Mouse (Mus musculus): ENCODE results near the gene Bnc2.

The Bnc2 gene

DNA sequence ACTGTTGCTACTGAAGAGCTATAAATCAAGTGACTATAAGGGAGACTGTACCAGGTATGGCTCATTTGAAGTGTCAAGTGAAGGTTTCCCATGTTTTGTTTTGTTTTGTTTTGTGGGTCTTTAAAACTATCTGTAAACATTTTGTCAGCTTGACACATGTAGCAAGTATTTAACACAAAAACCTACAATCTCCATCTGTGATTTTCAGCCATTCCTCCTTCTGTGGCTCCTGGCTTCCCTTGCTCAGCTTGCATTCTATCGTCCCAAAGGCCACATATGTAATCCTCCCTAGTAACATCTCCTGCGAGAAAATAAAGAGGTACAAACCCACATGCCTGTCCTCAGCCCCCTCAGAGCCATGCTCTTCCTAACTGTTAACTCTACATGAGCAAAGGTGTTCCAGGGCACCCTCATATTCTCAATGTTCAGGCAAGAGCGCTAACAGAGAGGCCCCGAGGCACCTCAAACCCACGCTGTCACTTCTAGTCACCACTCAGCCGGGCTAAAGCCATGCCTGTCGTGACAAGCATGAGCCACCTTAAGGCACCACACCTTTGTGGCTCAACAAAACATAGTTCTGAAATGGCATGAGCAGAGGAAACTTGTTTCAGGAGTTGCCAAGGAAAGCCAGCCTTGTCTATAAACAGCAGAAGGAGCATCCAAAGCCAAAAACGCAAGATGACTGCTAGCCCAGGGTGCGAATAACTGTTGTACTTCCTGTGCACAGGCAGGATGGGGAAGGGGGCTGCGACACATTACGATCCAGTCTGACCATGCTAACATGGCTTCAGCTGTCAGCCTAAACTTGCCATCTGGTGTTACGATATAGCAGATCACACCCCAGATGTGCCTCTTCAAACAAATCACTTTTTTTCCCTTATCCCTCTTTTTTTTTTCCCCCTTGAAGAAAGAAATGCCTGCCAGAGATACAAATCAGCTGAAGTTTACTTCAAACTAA is 42.0 kb downstream of the Bnc2 start:
- DNase-seq, result peak; percentile 27

DNA sequence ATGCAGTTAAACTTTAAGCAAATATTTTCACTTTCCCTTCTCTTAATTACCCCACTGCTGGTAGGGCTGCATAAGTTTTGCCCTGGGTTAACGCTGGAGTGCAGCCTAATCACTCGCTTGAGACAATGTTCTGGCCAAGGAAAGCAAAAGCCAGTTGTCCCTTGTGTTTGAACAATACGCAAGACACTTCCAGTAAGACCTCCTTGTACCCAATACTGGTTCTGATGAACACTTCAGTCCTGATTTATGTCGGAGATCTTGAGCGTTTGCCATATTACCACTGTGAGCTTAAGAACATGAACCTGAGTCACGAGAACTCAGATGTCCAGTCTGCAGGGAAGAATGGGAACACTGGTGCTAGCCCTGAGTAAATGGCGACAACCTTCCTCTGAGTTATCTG is 47.5 kb downstream of the Bnc2 start:
- DNase-seq, result no peak

DNA sequence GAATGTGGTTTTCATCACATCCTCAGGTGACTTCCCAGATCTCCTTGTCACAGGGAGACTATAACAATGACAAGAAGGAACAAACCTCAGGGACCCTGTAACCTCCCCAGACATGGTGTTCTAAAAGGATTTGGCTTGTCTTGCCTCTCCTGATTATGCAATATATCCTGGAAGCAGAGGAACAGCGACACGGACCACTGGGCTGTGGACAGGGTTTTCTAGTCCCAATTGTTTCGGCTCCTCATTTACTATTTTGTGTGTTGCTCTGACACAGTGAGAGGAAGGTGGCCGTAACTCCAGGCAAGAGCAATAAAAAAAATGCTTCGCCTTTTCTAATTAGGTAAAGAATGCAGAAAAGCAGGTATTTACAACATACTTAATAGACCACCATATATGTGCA is 51.8 kb downstream of the Bnc2 start:
- peak; percentile 13 for DNase-seq

DNA sequence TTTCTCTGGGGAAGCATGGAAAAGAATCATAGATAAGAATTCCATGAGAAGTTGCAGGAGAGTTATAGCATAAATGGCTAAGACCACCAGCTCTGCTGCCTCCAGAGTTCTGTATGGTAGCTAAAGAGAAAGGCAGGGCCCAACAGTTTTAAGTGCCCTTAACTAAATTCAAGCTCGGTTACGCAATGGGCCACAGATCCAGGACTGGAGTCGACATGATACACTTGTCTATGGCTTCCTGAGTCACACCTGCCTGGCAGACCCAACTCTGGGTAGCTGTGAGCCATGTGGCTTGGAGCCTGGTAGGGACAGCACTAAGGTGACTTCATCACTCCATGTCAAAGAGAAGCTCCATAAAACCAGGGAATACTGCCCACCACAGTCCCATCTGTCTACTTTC is 53.3 kb downstream of the Bnc2 start:
- DNase-seq, result peak; percentile 66

DNA sequence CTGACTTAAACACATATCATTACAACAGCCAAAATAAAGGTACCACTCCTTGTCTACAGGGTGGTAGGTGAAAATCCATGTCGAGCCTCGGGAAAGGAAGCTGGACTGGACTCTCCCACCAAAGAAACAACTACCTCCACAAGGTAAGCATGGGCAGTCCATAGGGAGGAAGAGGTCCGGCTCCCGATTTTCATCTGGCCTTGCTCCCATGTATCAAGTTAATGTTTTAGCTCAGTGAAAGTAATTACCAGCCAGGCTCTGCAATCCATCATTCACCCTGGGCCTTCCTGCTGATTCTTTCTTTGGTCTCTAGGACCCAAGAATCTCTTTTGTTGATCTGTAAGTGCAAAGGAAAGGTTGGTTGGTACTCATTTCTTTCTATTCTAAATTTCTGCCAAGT is 65.2 kb downstream of the Bnc2 start:
- no peak for DNase-seq

DNA sequence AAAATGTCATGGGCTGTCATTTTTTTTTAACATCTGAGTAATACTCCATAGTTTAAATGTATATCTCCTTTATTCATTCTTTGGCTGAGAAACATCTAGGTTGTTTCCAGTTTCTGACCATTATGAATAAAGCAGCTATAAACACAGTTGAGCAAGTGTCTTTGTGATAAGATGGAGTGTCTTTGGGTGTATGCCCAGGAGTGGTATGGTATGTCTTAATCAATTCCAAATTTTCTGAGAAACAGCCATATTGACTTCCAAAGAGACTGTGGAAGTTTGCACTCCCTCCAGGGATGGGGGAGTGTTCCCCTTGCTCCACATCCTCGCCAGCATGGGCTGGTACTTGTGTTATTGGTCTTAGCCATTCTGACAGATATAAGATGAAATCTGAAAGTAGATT is 70.6 kb downstream of the Bnc2 start:
- no peak for DNase-seq

DNA sequence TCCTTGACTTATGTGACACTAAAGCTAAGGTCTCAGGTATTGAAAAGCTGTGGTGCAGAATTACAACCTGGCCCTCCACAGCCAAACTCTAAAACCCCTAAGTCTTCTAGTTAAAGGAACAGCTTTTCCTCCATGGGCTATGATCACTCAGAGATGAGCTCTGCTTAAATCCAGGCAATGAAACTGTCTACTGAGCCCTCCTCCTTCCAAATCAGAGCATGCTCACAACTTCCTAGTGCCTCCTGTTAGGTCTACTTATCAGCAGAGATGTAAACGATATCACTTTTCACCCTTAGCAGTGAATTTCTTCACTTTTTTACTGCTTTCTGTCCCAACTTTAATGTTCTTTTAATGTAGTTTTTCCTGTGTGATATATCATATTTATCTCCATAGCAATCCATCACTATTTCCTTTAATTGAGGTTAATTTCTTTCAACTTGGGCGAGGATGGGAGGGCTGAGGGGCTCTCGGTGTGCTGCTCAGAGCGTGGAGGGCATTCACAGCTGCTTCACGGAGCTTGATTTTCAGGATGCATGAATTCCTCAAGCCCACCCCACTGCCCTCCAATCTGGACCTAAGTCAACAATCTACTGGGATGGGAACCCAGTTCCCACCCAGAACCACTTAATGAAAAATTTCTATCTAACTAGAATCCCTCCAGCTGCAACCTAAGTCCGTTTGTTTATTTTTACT is 94.7 kb downstream of the Bnc2 start:
- DNase-seq, result no peak

DNA sequence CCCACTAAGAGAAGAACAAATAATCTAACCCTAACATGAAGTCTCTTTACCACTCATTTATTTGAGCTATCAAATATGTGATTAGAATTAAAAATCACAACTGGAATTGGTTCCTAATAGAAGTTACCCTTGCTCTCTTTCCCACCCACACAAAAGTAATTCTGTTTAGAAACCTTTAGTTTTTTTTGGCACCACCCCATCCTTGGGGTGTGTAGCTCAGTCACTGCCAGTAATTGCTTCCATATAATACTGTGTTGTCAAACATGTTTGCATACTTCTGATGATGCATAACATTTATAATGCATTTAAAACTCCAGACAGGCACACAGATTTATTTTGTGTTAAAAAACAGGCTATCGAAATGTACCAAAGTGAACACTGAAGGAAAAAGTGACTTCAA is 96.8 kb downstream of the Bnc2 start:
- no peak for DNase-seq

DNA sequence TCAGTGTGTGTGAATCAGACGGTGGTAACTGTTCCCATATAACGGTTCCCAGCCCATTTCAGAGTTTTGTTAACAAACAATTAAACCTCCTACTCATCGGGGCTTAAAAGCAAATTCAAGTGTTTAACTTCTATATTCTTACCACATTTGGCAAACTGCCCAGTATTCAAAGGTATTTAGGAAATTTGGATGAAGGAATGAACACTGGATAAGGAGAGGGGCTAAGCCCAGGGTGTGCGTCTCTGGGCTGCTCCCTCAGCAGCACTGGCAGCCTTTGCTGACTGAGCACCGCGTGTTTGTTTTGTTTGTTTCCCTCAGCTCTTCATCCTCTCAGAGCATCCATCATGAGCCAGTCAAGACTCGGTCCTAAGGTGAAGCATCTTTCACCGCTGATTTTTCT is 109.0 kb downstream of the Bnc2 start:
- DNase-seq, result no peak

DNA sequence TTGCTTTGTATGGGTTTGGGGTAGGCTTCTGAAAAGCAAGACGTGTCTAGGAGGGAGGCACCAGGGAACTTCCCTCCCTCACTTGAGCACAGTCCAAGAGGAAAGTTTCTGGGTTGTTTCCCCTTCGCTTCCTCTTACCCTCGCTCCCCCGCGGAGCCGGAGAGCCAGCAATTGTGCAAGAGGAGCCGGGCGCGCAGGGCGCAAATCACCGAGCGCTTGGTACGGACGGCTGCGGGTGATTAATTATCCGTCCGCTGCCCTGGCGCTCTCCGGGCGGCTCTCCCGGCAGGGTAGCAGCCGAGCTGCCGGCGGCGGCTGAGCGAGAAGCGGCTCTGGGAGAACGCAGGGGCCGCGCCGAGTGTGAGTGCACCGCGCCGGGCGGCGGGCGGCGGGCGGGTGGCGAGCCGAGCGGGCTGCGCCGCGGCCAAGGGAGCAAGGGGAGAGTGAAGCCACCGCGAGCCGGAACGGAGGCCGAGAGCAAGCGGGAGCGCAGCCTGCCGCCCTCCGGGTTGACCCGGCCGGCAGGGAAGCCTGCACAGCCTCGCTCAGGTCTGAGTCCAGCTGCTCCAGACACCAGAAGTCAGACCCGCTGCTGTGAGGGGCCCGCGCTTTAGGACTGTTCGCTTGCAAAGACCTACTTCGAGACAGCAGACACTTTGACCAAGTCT is 129.7 kb downstream of the Bnc2 start:
- DNase-seq, result peak; percentile 68

DNA sequence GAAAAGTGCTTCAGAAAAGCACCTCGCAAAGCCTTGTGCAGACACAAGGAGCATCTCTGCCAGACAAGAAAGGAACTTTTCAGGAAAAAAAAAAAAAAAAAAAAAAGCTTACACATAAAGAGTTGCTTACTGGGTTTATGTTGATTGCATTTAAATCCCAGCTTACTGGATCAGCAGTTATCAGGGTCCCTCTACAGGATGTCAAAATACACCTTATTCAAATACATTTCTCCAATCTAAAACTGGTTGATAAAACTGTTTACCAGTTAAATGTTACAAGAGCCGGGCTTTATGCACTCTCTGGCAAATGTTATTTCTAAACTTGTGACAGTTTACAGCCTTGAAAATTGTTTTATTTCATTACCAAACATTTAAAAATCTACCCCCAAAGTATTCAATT is 130.4 kb downstream of the Bnc2 start:
- DNase-seq, result no peak

DNA sequence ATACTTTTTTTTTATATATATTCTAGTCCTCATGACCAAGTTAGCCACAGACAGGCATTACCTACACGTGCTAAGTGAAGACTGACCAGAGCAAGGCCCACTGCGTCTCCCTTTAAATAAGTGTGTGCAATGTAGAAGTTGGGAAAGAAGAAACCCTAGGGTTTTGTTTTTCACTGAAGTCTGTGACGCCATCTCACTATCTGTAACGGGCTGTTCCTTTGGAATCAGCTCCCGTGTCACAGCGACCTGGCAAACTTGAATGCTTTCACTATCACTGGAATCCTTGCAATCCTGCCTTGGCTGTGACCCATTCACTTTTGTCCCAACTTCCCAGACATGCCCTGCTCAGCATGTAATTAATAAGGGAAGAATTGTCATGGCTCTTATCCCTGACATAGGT is 134.5 kb downstream of the Bnc2 start:
- peak; percentile 27 for DNase-seq

DNA sequence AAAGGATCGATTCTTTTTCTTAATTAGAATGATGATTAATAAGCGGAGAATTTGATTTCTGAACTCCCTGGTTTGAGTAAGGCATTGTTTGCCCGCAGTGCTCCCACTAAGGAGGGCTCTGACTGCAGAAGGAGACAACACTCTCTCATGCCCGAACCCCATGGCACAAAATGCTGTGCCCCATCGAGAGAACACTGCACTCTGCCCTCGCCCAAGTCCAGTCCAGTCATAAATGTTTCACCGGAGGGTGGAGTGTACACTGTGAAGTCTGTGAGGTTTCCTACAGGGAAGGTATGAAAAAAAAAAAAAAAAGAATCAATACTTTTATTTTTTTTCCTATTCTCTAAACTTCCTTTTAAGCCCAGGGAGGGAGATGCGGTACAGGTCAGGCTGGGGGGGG is 135.7 kb downstream of the Bnc2 start:
- DNase-seq, result no peak

DNA sequence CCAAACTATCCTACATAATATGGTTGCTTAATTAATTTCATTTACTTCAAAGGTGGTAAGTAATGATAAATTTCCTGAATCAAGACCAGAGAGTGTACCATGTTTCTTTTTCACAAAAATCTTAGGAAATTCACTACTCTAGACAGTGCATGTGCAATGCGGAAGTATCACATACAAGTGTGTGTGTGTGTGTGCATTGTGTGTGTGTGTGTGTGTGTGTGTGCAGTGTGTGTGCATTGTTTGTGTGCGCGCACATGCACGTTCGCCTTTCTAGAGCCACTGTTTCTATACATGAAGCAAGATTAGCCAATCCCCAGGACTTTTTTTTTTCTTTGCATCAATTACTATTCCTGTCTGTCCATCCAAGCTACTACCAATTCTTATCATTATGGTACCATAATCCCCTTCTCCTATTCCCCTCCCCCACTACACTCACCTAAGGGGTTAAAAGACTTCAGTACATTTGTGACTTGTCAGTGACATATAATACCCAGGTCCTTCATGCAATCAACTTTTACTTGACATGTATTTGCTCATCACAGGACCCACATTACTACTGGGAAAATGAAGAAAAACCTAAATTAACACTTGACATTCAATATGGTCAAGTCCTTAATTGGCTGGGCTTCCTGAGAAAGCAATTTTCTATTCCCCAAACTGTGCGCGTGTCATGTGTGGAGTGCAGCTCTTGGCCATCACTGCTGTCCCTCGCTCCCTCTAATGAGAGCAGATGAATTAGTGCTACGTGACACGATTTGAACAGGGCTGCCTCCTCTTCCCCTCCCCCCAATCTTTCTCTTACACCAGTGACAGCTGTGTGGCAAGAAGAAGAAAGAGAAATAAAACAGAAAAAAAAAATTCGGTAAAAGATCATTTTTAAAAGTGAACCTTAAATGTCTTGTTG is 145.9 kb downstream of the Bnc2 start:
- no peak for DNase-seq

DNA sequence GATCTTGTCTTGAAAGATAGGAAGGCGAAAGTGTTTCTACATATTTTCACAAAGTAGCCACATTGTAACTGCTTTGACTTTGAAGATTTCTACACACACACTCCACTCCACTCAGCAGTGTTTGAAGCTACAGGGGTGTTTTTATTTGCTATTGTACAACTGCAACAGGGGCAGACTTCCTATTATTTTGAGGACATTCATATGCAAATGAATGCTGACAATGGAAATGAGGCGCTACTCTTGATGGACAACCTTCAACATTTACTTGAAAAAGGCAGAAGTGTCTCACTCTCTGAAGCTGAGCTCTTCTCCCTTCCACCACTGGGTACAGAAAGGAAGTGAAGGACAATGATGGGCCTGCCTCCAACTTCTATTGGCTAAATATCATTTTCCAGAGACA is 146.7 kb downstream of the Bnc2 start:
- no peak for DNase-seq

DNA sequence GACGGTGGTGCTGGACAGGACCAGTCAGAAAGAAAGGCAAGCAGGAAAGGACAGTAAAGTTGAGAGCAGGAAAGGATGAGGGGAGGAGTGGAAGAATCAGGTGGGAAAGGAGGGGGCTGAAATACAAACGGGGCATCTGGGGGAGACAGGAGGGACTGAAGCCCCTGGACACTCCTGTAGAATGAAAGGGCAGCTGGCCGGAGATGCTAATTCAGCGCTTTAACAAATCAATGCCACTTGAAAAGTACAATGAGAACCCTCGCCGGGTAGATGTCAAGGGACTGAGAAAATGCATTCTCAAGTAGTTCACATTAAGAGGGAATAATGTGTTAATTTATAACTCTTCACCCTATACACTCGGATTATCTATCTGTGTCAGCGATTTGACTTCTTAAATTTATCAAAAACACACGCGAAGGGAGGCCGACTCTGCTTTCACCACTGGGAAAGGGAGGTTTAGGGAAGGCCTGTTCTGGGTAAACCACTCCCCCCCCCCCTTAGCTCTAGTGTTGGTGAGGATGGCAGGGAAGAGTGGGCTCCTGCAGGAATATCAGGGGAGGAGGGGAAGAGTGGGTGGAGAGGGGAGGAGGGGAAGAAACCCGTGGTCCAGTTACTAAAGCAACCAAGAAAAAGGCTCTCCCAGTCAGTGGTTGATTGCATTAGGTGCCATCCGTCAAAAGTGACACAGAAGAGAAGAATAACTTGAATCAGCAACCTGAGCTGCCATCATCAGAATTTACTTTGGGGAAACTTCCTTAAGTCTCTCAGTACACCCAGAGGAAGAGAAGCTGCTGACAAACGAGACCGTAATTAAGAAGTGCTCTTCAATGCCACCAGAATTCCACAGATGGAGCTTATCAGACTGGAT is 147.8 kb downstream of the Bnc2 start:
- no peak for DNase-seq

DNA sequence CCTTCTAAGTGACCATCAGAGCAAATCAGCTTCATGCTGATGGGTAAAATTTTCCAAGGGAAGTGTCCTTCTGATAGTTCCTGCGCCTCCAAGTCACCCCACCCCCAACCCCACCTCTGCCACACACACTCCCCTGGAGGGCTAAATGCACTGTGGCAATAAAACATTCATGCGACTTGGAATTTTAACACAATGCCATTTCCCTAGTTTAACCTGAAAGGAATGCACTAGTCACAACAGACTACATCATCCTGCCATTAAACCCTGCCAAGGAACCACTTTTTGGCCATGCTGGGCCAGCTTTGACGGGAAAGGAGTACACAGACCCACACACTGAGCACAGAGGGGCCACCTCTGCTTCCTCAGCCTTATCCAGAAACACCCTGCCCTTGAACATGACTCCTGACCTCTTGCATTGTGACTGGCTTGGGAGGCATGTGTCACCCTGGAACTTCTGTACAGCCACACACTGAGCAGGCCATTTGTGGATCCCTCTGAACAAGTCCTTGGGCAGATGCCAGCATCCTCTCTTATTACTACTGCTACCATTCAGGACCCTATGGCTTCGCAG is 151.3 kb downstream of the Bnc2 start:
- DNase-seq, result peak; percentile 23

DNA sequence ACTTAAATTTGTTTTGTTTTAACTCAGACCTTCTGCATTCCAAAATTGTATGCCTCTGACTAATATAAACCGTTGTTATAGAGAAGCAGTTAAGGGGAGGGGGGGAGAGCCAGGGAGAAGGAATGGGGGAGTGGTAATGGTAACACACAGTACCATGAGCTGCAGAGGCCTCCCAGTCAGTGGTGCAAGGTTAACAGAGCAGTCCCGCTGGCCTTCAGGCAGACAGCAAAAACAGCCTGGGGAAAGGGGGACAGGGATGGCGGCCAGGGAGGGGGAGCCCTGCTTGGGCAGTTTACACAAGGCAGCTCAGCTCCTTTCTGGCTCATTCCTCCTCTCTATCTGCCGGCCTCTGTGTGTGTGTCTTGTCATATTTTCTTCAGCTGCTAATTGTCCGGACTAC is 151.9 kb downstream of the Bnc2 start:
- DNase-seq, result peak; percentile 16

DNA sequence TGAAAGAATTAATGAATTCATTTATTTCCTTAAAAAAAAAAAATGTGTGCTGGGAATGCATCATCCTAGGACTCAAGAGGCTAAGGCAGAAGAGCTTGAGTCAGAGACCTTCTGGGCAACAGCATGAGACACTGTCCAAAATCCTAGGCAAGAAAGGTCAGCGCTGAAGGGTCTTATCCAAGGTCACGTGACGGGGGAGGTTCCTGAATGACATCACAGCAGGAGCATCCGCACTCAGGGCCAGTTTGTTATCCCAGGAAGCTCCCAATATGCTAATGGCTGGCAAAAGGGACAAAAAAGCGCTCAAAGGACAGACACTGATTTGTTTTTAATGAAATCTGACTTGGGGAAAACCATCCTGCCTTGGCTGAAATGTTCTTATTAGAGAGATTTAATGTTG is 153.5 kb downstream of the Bnc2 start:
- no peak for DNase-seq

DNA sequence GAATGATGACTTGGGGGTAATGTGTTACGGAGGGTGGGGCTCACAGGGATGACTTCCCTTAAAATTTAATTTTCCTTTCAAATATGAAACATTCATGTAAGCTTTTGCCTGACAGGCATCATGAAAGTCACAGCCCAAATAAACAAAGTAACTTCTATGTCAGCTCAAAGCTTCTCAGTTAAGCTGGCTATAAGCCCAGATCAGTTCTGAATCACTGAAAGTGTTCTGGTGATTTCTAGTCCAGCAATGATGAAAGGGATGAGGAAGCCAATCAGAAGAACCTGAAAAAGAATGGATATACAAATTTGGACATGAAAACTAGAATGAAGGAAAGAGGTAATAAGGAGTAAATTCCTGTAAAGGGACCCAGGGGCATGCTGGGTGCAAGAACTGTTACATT is 164.6 kb downstream of the Bnc2 start:
- DNase-seq, result no peak

DNA sequence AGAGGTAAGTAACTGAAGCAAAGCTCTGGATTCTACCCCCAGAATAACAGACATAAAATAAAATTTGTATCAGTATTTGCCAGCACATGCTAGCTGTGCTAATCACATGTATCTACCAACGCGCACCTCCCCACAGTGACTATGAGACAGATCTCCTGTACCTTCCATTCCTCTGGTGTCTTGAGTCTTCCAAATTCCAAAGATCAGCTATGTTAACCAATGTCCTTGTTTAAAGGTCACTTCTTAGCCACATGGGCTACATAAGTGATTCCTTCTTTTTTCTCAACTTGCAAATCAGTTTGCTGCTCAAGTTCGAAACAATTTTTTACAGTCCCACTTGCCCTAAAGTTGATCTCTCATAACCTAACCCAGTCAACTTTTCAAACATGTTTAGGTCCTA is 167.5 kb downstream of the Bnc2 start:
- DNase-seq, result no peak
